Mouse (Mus musculus) adrenal gland, postnatal 14 days (tissue): ENCODE data around the gene Itga6. TPM values are rescaled to one million over a fixed set of nuclear protein-coding genes. Genes with fewer than 3 reads are reported as not detected.

Source experiments
- DNase-seq: peaks from one replicate; pipeline ENCODE4 v3.0.0; 2021; ENCODE audit warnings: mixed read lengths
- total RNA-seq: library from RNA; stranded (reverse); gene quantifications from 2 replicates; pipeline ENCODE4 v1.2.3, GENCODE M21; 2021

The Itga6 gene
- total RNA-seq, 1 experiment from 2014 or later = 172 TPM

DNA sequence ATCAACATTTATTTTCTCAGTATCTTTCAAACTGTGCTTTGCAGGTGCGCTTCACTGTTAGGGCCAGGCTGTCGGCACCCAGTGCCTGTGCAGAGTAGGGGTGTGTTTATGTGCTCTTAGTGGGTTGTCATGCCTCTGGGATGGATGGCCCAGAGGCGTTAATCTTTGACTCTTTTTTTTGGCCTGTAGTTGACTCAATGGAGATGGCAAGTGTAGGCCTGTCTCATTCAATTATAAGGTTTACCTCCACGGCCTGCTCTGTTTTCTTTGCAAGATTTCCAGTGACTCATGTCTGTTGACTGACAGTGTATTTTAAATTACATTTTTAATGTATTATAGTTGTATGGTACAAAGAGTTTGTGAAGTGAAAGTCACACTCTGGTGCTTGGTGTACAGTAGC is 56.7 kb downstream of the Itga6 start:
- DNase-seq = no peak

DNA sequence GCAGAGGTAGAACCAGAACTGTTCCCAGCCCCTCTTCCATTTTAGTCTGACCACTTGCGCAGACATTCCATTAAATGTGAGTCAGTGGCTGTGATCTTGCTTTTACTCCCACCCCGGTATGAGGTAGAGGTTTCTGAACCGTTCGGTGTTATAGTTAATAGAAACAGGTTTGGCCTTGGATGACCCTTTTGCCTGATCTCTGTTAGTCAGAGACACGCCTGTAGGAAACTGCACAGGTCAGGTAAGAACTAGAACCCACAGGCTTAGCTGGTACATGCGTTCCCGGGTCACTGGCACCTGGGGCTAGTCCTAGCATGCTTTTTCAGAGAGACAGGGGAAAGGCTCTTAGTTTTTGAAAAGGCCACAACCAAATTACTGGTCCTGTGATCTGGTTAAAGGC is 59.7 kb downstream of the Itga6 start:
- DNase-seq = no peak

DNA sequence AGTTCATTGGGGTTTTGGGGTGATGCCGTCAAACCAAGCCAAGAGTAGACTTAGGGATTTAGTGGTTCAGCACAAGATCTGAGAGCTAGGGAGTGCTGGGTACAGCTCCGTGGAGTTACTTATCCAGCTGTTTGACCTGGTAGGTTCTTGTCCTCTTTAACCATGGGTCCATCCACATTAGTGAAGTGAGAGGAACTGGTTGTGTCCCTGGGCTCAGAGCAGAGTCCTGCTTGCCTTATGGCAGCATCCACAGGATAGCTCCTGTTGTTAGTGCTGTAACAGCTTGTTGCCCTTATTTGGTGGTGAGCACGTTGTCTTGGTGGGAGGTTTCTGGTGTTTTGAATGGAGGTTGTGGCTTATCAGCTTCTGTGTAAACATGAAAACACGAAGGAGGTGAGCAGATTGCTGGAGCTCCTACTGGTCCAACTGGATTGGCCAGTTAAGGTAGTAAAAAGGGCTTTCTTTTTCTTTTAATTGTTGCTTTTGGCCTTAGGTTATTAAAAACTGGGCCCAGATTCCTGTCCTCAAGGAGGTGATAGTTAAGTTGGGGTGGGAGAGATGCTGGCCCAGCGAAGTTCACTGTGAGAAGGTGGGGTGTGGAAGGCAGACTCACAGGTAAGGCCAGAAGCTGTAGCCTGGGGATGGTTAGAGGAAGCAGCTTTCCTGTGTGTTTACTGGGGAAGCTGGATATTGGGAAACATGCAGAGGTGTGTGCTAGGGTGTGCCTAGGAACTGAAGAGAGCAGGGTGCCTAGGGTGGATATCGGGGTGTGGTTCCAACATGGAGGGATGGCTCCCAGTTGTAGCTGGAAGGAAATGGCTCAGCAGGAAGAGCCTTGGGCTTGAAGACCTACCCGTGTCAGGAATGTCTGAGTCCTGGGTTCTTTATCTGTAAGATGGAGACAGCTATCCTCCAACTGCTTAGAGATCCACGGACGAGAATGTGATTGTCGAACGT is 60.5 kb downstream of the Itga6 start:
- DNase-seq = no peak

GRCm38 (mm10) chr2:71809289-71809860 is 64.0 kb downstream of the Itga6 start:
- peak; percentile 37 for DNase-seq

DNA sequence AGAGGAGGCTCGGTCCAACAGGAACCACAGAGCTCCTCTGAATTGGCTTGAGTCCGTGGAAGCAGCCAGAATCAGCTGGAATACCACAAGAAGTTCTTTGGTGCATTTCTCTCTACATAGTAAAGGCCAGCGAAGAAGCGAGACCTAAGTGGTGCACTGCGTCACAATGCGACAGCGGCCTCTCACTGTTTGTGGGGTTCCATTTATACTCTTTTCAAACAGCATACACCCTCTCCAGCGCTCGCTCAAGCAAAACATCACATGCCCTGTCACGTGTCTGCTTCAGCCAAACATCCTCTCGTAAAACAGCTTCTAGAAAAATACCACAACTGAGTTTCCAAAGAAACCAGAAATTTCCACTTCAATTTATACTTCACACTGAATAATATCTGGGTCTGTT is 64.6 kb downstream of the Itga6 start:
- no peak for DNase-seq

GRCm38 (mm10) chr2:71810906-71811305 is 65.5 kb downstream of the Itga6 start:
- no peak for DNase-seq

GRCm38 (mm10) chr2:71812221-71813021 is 67.0 kb downstream of the Itga6 start:
- DNase-seq = peak; percentile 91

GRCm38 (mm10) chr2:71813022-71813358 is 67.6 kb downstream of the Itga6 start:
- DNase-seq = no peak

DNA sequence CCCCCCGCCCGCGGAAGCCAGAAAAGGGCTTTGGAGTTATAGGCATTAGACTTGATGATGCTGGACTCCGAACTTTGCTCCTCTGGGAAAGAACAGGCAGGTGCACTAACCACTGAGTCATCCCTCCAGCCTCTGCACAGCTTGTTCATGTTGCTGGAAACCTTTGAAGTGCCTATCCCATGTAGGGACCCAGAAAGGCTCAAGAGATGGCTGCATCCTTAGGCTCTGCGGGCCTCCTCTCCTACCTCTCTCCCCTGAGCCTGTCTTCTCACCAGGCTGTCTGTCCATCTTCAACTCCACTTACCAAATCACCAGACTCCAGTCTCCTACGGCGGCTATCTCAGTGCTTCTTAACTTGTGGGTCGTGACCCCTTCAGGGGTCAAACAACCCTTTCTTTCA is 68.0 kb downstream of the Itga6 start:
- DNase-seq = no peak

GRCm38 (mm10) chr2:71814016-71814415 is 68.6 kb downstream of the Itga6 start:
- peak; percentile 51 for DNase-seq

- DNase-seq = no peak
Observed at GRCm38 (mm10) chr2:71815279-71815678, 69.9 kb downstream of the Itga6 start.

GRCm38 (mm10) chr2:71816391-71817041 is 71.1 kb downstream of the Itga6 start:
- no peak for DNase-seq

DNA sequence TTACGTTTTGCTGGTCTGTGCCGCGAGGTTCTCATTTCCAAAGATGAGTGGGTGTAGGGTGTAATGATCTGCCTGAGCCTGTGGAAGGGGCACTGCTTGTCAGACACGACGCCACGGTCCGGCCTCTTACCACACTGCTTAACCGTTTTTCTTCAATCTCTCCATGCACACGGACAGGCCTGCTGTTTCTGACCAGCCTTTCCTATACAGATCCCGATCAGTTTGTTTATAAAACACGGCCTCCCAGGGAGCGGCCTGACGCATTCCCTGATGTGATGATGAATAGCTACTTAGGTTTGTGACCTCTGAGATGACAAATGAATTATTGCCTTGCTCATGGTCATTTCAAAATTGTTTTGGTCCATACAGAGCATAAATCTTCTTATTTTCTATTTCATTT is 78.7 kb downstream of the Itga6 start:
- peak; percentile 51 for DNase-seq

DNA sequence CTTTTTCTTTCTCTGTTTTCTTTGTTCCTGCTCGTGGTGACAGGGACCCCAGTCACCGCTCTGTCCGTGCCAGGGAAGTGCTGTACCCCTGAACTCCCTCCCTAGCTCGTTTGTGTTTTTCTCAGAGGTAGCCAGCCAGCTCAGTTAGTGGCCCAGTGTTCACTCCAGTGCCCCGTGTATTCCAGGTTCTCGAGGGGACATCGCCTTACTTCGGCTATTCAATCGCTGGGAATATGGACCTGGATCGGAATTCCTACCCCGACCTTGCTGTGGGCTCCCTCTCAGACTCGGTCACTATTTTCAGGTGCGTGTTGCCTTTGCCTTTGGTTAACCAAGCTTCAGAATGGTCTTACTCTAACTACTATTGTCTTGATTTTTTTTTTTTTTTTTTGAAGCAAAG is 82.3 kb downstream of the Itga6 start:
- no peak for DNase-seq

DNA sequence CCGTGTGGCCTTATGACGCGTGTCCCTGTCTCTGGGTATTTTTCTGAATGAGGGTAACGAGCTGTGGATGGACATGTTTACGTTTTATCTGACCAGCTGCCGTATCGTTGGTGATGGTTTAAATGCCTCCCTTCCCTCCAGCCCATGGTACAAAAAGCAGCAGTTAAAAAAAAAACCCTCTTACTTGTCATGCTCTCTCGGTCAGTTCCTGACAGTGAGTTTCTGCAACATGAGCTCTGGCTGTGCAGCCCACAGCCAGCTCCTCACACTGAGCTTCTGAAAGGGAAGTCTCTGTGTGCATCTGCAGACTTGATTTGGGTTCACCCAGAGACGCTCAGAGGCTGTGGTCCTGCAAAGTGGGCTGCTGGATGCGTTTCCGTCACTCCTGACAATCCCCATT is 83.5 kb downstream of the Itga6 start:
- no peak for DNase-seq

DNA sequence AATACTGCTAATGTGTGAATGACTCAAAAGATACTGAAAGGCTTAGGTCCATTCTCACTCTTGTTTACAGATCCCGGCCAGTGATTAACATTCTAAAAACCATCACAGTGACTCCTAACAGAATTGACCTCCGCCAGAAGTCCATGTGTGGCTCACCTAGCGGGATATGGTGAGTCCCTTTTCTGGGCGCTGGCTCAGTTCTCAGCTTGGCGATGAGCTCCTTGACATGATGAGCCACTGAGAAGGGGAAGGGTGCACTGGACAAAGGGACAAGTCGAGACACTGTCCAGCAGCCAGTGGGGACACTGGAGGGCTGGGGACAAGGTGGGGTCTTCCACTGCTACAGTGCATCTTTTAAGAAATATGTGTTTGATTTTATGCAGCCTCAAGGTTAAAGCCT is 88.2 kb downstream of the Itga6 start:
- DNase-seq = no peak

DNA sequence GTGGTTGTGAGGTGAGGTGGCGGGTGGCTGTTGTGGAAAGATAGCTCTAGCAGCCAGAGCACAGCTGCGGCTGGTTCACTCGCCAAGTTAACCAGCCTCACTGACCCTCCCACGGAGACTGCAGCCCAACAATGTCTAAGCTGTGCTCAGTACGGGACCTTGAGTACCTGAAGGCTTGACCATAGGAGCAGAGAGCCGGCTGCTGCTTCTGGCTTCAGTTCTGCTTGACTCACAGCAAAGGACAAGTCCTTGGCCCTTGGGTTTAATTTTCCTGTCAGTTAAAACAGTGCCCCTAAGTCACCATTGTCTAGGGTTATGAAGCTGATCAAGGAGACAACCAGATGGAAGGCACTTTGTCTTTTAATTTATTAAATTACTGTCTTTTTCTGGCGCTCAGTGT is 89.0 kb downstream of the Itga6 start:
- no peak for DNase-seq

- no peak for DNase-seq
Observed at GRCm38 (mm10) chr2:71835556-71835955, 90.1 kb downstream of the Itga6 start.

DNA sequence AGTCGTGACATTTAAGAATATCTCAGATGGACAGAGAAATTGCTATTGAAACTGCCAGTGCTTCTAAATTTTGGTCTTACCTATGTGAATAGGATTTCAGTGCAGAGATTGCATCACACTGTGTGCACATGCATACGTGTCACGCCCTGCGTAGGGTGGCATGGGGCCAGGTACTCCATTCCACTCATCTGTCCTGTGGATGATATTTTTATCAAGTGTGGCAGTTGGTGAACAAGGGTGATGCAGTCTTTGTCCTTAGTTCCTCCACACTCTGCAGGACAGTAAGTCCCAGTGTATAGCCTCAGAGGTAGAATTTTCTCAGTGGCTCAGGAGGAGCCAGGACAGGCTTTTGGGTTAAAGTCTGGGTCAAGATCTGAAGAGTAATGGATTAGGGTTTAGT is 90.8 kb downstream of the Itga6 start:
- no peak for DNase-seq

GRCm38 (mm10) chr2:71837261-71837660 is 91.8 kb downstream of the Itga6 start:
- DNase-seq = no peak

DNA sequence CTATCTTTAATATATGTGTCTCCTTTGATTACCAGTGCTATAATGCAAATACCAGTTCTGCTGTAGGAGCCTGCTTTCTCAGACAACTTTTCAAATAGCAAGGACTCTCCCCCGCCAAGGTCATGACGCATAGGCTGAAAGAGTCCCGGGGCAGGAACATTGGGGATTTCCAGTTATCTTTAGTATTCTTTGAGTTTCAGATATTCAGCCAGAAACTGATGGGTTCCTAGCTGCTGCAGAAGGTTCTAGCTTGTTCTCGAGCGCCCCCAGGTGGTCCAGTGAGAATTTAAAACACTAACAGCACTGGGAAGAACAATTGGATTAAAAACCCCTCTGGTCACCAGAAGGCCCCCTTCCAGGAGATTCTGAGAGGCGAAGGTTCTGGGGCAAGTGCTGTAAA is 92.4 kb downstream of the Itga6 start:
- DNase-seq = peak; percentile 86

DNA sequence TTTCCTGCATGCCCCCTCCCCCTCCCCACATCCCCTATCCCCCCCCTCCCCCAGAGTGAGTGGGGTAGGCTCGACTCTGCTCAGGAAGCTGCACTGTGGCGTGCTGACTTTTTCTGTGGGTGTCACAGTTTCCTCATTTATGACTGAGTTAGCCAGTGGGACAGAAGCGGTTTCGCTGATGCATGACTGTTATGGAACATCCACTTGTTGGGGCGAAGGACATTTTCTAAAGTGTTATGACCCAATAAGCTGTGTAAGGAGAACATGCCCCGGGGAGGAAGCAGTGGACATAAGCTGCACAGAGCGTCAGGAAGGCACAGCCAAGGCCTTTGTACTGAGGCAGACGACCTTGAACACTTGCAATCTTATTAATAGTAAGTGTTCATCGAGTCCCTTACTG is 97.9 kb downstream of the Itga6 start:
- DNase-seq = peak; percentile 30

- peak; percentile 29 for DNase-seq
Observed at GRCm38 (mm10) chr2:71844906-71845305, 99.5 kb downstream of the Itga6 start.
